Mouse (Mus musculus) erythroblast, embryonic 14.5 days (primary cell): ENCODE data around the gene Map1b.

Source experiments
- GATA1 ChIP-seq: IDR thresholded peaks from 2 replicates; pipeline ENCODE4 v1.6.1; 2012; ENCODE audit warnings: low read length, inconsistent platforms, mixed read lengths
- TAL1 ChIP-seq: IDR thresholded peaks from 3 replicates; pipeline ENCODE4 v1.6.1; 2012; ENCODE audit warnings: low read length, inconsistent platforms, mixed read lengths

- TF ChIP-seq GATA1 (no peak), TAL1 (no peak)
Measured at GRCm38 (mm10) chr13:99450766-99451165, 65.6 kb downstream of the Map1b start.
